Mouse (Mus musculus): ENCODE measurements around the gene Cacna1c.

Cacna1c gene

GRCm38 (mm10) chr6:118908176-118908575 lies 288.0 kb downstream of the Cacna1c start:
- DNase-seq (ENCODE audit: low read depth) = no peak

GRCm38 (mm10) chr6:118907704-118908103 lies 288.5 kb downstream of the Cacna1c start:
- no peak for DNase-seq (ENCODE audit: low read depth)

DNA sequence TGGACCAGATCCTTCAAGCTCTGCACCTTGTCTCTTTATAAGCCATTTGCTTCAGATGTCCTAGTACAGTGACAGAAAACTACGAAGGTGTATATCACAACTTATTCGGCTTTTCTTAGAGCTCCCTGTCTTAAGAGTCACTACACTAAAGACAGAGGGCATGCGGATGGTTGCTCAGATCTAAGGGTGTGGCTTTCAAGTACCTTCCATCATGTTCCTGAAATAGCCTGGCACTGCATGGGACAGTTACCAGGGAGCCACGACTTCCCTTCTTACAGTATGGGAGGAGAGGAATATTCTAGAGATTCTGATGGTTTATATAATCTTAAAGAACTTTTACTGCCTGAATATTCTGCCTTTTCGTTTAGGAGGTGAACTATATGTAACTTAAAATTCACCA lies 289.3 kb downstream of the Cacna1c start:
- DNase-seq (ENCODE audit: low read depth) = no peak

DNA sequence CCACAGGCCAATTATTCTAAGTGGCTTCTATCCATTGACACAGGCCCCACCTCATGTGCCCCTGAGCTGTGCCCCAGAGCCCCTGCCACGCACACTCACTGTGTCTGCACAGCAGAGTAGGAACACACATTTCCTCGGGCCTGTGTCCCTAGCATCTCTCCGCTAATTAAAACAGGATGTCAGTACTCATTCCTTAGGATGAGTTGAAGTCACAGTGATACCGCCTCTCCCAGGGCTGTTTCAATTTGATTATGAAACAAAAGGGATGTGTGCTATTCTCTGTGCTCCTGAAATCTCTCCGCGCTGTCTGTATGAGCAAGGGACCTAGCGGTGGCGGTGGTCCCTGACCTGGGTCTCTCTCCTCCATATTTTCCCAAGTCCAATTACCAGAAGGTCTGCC lies 296.5 kb downstream of the Cacna1c start:
- no peak for DNase-seq (ENCODE audit: low read depth)

DNA sequence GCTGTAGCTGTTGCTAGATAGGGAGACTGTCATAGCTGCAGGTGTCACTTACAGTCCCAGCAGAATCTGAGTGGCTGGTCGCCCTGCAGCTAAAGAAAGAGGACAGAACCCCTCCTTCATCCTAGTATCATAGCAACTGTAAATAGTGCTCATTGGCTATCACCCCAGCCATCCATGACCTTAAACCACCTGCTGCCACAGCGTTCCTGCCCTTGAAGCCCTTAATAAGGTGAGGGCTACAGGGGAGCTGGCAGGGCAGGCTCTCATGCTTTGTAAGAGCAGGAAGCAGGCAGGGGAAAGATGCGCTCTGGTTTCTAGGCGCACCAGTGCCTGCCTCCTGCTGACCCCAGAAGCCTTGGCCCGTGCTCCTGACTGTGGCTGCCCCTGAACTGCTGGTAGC lies 299.1 kb downstream of the Cacna1c start:
- DNase-seq (ENCODE audit: low read depth) = no peak

GRCm38 (mm10) chr6:118894043-118894442 lies 302.2 kb downstream of the Cacna1c start:
- DNase-seq (ENCODE audit: low read depth) = no peak

GRCm38 (mm10) chr6:118889441-118889840 lies 306.8 kb downstream of the Cacna1c start:
- no peak for DNase-seq (ENCODE audit: low read depth)

DNA sequence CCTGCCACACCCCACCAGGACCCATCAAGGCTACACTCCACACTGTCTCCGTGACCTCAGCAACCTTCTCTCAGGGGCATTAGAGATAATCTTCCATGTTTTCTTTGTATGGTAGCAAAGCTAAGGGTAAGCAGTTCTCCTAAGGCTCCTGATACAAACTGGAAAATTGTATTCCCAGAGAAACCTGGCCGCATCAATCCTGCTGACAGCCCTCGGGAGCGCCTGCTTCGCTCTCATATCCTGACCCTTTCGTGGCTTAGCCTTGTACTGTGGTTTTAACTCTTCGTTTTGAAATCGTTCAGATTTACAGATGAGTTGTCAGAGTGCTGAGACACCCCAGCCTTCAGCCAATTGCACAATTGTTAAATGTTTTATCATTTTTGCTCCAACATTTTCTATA lies 309.2 kb downstream of the Cacna1c start:
- DNase-seq (ENCODE audit: low read depth) = no peak

DNA sequence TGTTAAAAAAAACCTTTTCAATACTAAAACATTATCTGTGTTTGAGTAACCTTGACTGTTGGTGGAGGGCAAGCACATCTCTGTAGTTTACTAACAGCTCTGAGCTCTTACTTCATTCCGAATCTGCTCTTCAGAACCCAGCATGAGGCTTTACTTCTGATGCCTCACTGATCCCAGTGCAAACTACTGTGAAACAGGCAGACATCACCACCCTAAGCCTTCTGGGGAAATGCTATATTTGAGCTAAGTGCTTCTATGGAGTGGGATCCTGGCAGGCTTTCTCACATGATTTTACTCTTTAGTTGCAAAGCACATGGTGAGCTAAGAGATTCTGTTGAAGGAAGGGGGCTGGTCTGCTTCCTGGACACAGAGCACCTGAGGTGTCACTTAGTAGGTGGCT lies 311.3 kb downstream of the Cacna1c start:
- DNase-seq (ENCODE audit: low read depth) = no peak

DNA sequence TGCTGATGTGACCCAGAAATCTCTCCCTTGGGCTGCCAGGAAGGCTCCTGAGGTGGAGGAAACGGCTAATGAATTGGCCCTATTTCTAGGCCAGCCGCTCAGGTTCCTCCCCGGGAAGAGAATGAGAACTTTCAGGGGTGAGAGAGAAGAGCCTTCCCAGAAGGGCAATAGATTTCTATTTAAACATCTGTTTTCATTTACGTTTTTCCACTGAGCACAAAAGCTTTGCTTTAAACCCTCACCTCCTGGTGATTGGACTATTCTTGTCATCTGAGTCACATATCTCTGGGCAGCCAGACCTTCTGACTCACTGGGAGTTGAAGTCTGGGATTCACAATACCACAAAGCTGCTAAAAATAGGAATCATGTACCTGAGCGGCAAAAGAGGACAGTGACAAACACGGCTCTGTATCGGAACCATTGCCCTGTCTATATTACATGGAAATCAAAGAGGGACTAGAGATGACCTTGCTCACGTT lies 312.1 kb downstream of the Cacna1c start:
- DNase-seq (ENCODE audit: low read depth) = no peak

DNA sequence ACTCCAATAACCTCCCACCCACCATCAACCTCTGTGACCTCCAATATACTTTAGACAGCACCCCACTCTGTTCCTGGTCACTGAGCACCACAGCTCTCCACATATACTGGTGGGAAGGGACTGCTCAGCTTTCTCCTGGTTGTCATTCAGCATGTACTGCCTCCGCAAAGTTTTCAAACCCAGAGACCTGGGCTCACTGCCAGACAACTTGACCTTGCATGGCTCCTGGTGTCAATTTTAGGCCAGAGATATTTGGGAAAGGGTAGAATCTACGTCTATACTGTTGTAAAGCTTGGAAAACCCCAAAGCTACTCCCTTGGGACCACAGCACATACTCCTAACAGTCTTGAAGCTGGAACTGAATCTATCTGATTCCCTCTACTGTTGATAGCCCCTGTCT lies 320.0 kb downstream of the Cacna1c start:
- no peak for DNase-seq (ENCODE audit: low read depth)

- DNase-seq (ENCODE audit: low read depth) = no peak
Measured at GRCm38 (mm10) chr6:118870241-118870841, 325.9 kb downstream of the Cacna1c start.

GRCm38 (mm10) chr6:118867384-118867783 lies 328.8 kb downstream of the Cacna1c start:
- no peak for DNase-seq (ENCODE audit: low read depth)

DNA sequence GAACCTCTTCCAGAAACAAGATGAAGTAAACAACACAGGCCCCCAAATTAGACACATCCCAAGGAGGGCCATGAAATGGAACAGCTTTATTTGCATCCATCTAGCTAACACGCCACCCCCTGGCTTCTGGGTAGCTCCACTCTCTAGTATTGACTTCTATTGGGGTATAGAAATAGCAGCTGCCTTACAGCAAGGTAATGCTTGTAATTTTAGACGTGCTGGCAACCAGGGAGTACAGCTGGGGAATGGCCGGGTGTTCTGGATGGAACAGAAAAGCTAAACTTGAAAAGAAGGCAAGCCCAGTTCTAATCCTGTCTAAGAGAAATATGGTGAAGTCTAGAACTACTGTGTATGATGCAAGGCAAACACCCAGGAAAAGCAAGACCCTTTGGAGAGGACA lies 329.3 kb downstream of the Cacna1c start:
- DNase-seq (ENCODE audit: low read depth) = no peak

- DNase-seq (ENCODE audit: low read depth) = no peak
Measured at GRCm38 (mm10) chr6:118865777-118866380, 330.3 kb downstream of the Cacna1c start.

- peak; percentile 37 for DNase-seq (ENCODE audit: low read depth)
Measured at GRCm38 (mm10) chr6:118864696-118865620, 331.3 kb downstream of the Cacna1c start.

- DNase-seq (ENCODE audit: low read depth) = no peak
Measured at GRCm38 (mm10) chr6:118862727-118863126, 333.5 kb downstream of the Cacna1c start.

DNA sequence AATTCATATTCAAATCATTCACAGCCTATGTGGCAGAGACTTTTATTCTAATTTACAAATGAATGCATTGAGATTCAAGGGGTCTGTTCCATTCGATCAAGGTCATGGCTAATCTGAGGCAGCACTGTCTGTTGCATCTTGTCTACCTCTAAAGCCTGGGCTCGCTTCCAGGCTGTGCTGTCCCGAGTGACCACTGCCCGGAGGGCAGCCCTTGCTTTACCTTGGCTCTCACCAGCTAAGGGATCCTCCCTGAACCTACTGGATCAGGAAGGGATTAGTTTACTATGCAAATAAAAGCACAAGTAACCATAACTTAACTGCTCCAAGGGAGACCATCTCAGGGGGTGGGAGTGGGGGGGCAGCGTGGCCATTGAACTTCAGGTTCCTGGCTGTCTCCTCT lies 334.1 kb downstream of the Cacna1c start:
- no peak for DNase-seq (ENCODE audit: low read depth)

DNA sequence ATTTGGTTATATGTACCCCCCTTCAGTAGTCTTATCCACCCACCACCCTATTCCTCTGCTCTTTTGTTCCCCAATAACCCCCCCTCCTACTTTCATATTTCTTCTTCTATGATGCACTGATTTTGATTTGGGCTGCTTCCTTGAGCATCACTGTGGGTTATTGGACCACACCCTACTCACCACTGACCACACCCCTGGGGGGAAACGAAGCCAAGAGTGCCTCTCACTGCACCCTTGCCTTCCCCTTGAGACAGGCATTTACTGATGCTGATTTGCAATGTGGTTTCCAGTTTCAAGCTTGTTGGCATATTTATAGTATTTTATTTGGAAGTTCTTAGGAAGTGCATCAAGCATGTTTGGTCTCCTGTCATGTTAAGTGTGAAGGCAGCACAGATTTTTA lies 337.8 kb downstream of the Cacna1c start:
- DNase-seq (ENCODE audit: low read depth) = peak; percentile 5

DNA sequence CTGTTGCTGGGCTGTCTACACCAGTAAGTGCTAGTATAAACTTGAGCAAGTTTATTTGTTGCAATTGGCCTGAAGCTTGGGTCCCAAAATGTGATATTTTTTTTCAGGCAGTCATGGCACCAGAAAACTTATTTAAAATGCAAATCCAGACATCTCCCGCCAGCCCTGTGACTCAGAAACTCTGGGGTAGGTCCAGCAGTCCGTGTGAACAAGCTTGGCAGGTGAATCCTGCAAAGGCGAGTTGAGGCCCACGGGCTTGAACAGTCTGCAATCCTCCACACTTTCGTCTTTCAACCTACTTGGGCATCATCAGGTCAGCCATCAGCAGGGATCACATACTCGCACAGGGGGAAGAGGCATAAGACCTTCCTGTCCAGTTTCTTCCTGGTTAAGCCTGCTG lies 344.1 kb downstream of the Cacna1c start:
- DNase-seq (ENCODE audit: low read depth) = no peak

- DNase-seq (ENCODE audit: low read depth) = no peak
Measured at GRCm38 (mm10) chr6:118851086-118851485, 345.1 kb downstream of the Cacna1c start.

GRCm38 (mm10) chr6:118848640-118849039 lies 347.6 kb downstream of the Cacna1c start:
- DNase-seq (ENCODE audit: low read depth) = no peak

GRCm38 (mm10) chr6:118847751-118848150 lies 348.5 kb downstream of the Cacna1c start:
- no peak for DNase-seq (ENCODE audit: low read depth)

All from induced T-regulatory cell, adult 2 months (primary cell).